Mouse (Mus musculus) monocyte, adult 2 months (primary cell): Measurements from ENCODE around the gene Slc22a14.

Experiments
- DNase-seq, 2 experiments: peaks; one replicate each; pipeline ENCODE4 v3.0.0; 2022; ENCODE audit warnings: low spot score in 2 of 2, low read depth in 1 of 2

Slc22a14 gene

DNA sequence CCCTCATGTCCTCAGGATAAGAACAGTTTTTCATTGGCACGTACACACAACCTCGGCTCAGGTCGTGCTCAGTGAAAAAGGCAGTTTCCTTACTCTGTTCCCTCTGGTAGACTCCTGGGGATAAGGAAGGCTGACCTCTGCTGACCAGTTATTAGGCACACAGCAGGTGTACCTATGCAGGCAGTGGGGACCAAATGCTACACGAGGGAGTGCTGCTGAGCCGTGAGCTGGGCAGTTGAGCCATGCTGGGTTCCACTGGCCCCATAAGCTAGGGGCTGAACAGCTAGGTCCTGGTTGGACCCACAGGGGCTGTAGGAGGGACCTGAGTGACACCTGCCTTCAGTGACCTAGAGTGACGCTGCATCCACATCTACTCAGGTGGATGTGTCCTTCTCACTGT is 219.7 kb downstream of the Slc22a14 start:
- DNase-seq, result no peak

DNA sequence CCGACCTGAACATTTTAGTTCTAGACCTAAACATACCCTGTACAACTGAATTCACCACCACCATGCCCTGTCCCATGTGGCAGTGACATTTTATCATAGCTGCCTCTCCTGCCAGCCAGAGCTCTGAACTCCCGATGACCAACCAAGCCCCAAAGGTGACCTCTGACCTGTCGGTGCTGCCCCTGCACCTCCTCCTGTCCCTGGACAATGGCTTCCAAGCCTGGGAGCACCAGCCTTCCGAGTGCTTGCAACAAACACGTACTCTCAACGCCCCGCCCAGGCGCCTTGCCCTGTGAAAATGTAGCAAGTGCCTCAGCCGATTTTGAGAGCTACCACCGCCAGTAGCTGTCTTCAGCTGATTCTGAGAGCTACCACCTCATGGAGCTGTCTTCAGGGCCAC is 220.2 kb downstream of the Slc22a14 start:
- DNase-seq, result no peak

DNA sequence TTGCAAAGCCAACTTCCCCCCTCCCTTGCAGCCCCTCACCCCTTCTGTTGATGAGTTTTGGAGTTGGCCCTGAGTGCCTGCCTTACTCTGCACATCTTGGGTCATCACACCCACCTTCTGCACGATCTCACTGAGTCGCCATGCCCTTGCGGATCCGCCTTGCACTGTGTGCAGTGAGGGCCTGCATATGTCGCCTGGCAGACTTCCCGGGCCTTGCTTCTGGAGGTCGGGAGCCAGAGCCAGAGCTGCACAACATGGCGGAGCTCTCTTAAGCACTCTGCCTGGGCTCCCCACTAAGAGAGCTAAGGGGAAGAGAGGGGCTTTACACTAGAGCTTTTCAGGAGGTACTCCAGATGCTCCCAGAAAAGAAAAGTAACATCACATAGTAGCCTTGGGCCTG is 220.7 kb downstream of the Slc22a14 start:
- no peak for DNase-seq

DNA sequence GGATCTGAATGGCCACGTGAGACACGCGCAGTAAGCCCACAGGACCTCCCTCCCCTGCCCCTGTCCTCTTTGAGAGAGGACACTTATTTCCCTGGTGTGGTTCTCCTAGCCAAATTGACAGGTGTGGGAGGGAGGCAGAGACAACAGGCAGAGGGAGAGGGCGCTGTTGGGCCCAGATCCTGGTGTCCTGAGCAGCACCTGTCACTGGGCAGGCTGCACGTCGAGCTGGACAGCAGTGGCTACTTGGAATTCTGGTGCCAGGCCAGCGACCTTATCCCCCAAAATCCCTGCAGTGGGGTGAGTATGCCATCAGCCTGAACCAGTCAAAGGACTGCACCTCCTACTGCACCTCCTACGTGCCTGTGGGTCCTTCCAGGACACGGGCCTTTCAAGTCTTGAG is 222.0 kb downstream of the Slc22a14 start:
- DNase-seq, result no peak

DNA sequence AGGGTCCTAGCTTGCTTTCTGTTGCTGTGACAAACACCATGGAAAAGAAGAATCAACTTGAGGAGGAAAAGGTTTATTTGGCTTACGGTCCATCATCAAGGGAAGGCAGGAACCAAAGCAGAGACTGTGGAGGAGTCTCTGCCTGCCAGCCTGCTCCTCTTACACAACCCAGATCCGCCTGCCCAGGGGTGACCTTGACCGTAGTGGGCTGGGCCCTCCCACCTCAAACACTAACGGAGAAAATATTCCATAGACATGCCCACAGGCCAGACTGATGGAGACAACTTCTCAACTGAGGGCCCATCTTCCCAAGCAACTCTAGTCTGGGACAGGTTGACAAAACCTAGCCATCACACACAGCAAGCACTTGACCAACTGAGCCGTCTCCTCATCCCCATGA is 223.3 kb downstream of the Slc22a14 start:
- no peak for DNase-seq

DNA sequence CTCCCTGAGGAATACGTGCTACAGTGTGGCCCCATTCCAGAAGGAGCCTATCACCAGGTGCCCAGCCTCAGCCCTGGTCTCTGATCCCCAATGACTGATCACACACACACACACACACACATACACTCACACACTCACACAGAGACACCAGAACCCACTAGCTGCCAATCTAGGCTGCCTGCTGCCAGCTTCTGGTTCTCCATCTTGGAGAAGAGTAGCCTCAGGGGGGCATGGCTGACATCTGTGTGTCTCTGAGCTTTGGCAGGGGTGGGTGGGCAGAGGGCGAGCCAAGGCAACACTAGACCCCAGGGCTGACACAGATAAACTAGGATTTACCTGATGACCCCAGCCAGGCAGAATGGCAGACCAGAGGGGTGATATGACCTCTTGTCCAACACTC is 226.5 kb downstream of the Slc22a14 start:
- no peak for DNase-seq

DNA sequence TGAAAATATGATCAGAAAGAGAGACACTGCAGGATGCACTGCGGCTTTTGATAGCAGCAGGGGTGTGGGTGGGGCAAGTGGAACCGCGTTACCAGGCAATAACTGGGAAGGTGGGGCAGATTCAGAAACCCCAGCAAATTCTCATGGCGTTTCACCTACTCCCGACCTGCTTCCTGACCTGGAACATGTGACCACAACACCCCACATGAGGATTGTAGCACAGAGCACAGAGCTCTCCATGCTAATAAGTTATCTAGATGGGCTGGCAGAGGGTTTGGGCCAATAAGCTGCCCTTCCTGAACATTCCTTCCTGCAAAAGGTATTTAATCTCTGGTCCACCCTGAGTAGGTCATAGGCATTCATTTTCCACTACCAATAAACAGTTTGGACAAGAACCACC is 234.7 kb downstream of the Slc22a14 start:
- DNase-seq, result no peak

DNA sequence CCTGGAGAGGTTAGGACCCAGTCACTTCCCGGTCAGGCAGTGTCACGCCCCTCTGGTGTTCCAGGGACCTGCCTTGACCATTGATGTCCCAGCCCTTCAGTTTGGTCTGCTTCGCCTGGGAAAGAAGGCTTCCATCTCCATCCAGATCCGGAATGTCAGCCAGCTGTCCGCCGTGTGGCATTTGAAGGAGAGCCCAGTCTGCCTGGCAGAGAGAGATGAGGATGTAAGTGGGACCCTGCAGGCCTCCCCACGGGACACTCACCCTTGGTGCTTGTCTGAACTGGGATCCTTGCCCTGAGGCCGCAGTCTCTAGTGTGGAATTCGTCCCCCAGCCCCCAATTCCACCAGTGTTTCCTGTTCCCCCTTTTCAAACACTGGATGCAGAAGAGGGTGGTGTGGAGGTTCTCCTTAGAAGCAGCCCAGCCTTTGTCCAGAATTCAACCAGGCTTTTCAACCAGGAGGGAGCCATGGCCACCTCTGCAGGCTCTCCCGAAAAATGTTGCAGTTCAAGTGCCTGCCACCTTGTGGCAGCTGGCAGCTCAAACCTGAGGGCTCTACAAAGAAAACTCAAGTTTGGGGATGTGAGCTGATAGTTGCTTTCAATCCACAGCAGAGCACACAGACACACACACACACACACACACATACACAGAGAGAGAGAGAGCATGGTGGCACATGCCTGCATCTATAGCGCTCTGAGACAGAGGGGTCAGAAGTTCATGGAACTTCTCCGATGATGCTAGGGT is 236.7 kb downstream of the Slc22a14 start:
- no peak for DNase-seq

DNA sequence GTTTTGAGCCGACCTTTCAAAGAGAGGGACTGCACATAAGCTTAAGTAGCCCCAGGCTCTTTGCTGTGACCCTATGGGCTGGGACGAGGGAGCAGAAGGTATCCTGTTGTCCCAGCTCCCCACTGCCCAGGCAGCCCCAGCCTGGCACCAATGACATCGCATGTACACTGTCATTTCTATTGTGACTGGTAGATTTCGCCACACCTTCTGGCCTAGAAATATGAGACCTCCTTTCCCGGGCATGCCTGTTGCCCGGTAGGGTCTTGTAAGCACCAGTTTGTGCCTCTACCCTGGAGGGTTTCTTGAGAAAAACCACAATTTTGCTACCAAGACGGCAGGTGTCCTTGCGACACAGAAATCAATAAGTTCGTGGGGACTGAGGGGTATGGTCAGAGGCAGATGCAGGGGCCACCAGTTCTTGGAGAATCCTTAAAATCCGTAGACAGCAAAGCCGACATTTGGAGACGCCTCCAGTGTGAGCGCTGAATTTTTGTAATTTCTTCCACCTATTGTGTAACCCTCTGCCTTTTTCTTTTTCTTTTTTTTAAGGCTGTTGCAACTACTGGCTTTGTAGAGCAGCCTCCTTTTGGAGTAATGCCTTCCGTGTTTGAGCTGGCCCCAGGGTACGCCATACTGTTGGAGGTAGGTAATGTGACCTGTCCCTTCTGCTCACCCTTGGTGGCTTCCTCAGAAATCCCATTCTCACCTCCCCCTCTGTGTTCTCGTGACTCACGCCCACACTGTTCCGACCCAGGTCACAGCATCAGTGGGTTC is 242.6 kb downstream of the Slc22a14 start:
- DNase-seq, result no peak

DNA sequence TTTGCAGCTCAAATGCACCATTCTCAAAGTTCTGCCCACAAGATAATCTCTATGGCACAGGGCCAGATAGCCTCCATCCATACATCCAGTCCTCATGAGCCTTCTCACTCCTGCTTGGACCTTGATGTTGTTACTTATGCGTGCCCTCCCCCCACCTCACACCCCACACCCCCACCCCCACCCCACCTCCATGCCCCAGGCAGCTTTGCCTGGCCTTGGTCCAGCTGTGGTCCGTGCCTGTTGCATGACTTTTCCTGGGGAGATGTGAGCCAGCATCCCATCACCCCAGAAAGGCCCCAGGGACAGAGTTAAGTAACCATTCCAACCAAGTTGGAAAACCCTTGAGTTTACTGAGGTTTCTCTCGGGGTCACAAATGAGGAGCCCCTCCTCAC is 245.2 kb downstream of the Slc22a14 start:
- DNase-seq, result no peak
